Mouse (Mus musculus) kidney, postnatal 0 days (tissue): Measurements from ENCODE around the gene Baz2b. TPM values are rescaled to one million over a fixed set of nuclear protein-coding genes. Genes with fewer than 3 reads are reported as not detected.

Experiments
- ATAC-seq: fragments of 200-750 bp; cut with Nextera tagmentation; replicated peaks from 2 replicates; pipeline ENCODE4 v1.8.0; 2017; ENCODE audit warnings: low read depth, moderate number of reproducible peaks, moderate TSS enrichment, moderate library complexity; ENCODE audit not compliant: low FRiP score
- DNase-seq: peaks from one replicate; pipeline ENCODE4 v3.0.0-alpha.2; 2016; ENCODE audit warnings: low spot score
- H3K27ac ChIP-seq: fragments of 300-500 bp; sonication (generic); 2 replicates; pipeline ENCODE4 v1.5.1; 2014; ENCODE audit warnings: mild to moderate bottlenecking
- H3K27me3 ChIP-seq: fragments of 300-500 bp; sonication (generic); 2 replicates; pipeline ENCODE4 v1.6.1; 2014; ENCODE audit warnings: low read length, mixed read lengths; ENCODE audit not compliant: insufficient read depth
- H3K36me3 ChIP-seq: fragments of 300-500 bp; sonication (generic); 2 replicates; pipeline ENCODE4 v1.6.1; 2014; ENCODE audit warnings: low read length, mixed read lengths; ENCODE audit not compliant: insufficient read depth
- H3K4me1 ChIP-seq: fragments of 300-500 bp; sonication (generic); replicated peaks from 2 replicates; pipeline ENCODE4 v1.6.1; 2014; ENCODE audit warnings: antibody characterized with exemption, low read length, mixed read lengths; ENCODE audit not compliant: insufficient read depth
- H3K4me2 ChIP-seq: fragments of 300-500 bp; sonication (generic); 2 replicates; pipeline ENCODE4 v1.6.1; 2014; ENCODE audit warnings: mild to moderate bottlenecking, low read length, moderate library complexity, mixed read lengths
- H3K4me3 ChIP-seq: fragments of 300-500 bp; sonication (generic); replicated peaks from 2 replicates; pipeline ENCODE4 v1.5.1; 2014; ENCODE audit warnings: low read depth, low read length
- H3K9ac ChIP-seq: fragments of 300-500 bp; sonication (generic); 2 replicates; pipeline ENCODE4 v1.6.1; 2014; ENCODE audit warnings: low read depth, low read length
- H3K9me3 ChIP-seq: fragments of 300-500 bp; sonication (generic); replicated peaks from 2 replicates; pipeline ENCODE4 v1.6.1; 2016; ENCODE audit warnings: low read length, inconsistent platforms, mixed read lengths
- CTCF ChIP-seq: IDR thresholded peaks from 2 replicates; pipeline ENCODE4 v1.5.1; 2016; ENCODE audit warnings: antibody characterized with exemption, low read depth, mild to moderate bottlenecking, moderate library complexity
- WGBS: fragments of 180-500 bp; shearing (Covaris S2); extraction: QIAGEN DNeasy Blood & Tissue Kit; methylation state at CpG from one replicate; pipeline ENCODE4 v1.1.7; 2014; 5-methylcytosine and 5-hydroxymethylcytosine counted together
- polyA plus RNA-seq: library from polyadenylated mRNA; unstranded; fragments of >200 nt; fragmentation: Nextera tagmentation; extraction: Ambion mirVana; gene quantifications from 2 replicates; pipeline ENCODE4 v1.2.1, GENCODE M21; 2015

Gene Baz2b
- polyA plus RNA-seq, 1 experiment from 2014 or later = 51.7 TPM

GRCm38 (mm10) chr2:60049889-60050288 is 159.8 kb downstream of the Baz2b start:
- DNase-seq (no peak), ATAC-seq (no peak)
- Histone ChIP-seq H3K9me3 (no peaks in the 10 kb centered on the region), H3K27ac (no peak overlapping the region), H3K27me3 (no peaks in the 10 kb centered on the region), H3K4me1 (no peaks in the 10 kb centered on the region), H3K9ac (no peak overlapping the region), H3K36me3 (no peaks in the 10 kb centered on the region), H3K4me3 (no peak overlapping the region), H3K4me2 (no peak overlapping the region)
- 81% methylated on average over 4 of the region's 4 CpGs for WGBS
- no peak for TF ChIP-seq CTCF

- no peaks in the 10 kb centered on the region for H3K4me1 ChIP-seq
- H3K9ac ChIP-seq = no peak overlapping the region
- H3K36me3 ChIP-seq = no peaks in the 10 kb centered on the region
- no peaks in the 10 kb centered on the region for H3K9me3 ChIP-seq
- no peak overlapping the region for H3K4me2 ChIP-seq
- TF ChIP-seq CTCF = no peak
- no peak for DNase-seq
- H3K27ac ChIP-seq = no peak overlapping the region
- H3K4me3 ChIP-seq = no peak overlapping the region
- WGBS = 92% methylated on average over 9 of the region's 9 CpGs
- ATAC-seq = no peak
- H3K27me3 ChIP-seq = no peaks in the 10 kb centered on the region
These were observed 160.3 kb downstream of the Baz2b start for GRCm38 (mm10) chr2:60049351-60049750.

GRCm38 (mm10) chr2:60045995-60046394 is 163.6 kb downstream of the Baz2b start:
- Histone ChIP-seq H3K9ac (no peak overlapping the region), H3K4me3 (no peak overlapping the region), H3K27ac (no peak overlapping the region), H3K4me2 (no peak overlapping the region), H3K36me3 (no peaks in the 10 kb centered on the region), H3K9me3 (no peaks in the 10 kb centered on the region), H3K4me1 (no peaks in the 10 kb centered on the region), H3K27me3 (no peaks in the 10 kb centered on the region)
- 34% methylated on average over 1 of the region's 1 CpGs for WGBS
- DNase-seq = no peak
- no peak for TF ChIP-seq CTCF
- no peak for ATAC-seq

- H3K9ac ChIP-seq = no peak overlapping the region
- TF ChIP-seq CTCF = peak; percentile 45
- no peak overlapping the region for H3K4me3 ChIP-seq
- H3K27me3 ChIP-seq = no peaks in the 10 kb centered on the region
- H3K4me2 ChIP-seq = no peak overlapping the region
- ATAC-seq (no peak), DNase-seq (no peak)
- H3K36me3 ChIP-seq = no peaks in the 10 kb centered on the region
- H3K9me3 ChIP-seq = no peaks in the 10 kb centered on the region
- no peaks in the 10 kb centered on the region for H3K4me1 ChIP-seq
- no peak overlapping the region for H3K27ac ChIP-seq
These were observed 164.7 kb downstream of the Baz2b start for GRCm38 (mm10) chr2:60044988-60045387.

GRCm38 (mm10) chr2:60044540-60044939 is 165.1 kb downstream of the Baz2b start:
- no peak for ATAC-seq
- Histone ChIP-seq H3K9me3 (no peaks in the 10 kb centered on the region), H3K4me2 (no peak overlapping the region), H3K9ac (no peak overlapping the region), H3K27me3 (no peaks in the 10 kb centered on the region), H3K36me3 (no peaks in the 10 kb centered on the region), H3K4me1 (no peaks in the 10 kb centered on the region), H3K4me3 (no peak overlapping the region), H3K27ac (no peak overlapping the region)
- TF ChIP-seq CTCF = no peak; the same call in 1 of the 2 replicates
- 83% methylated on average over 2 of the region's 2 CpGs for WGBS
- DNase-seq = no peak

- TF ChIP-seq CTCF = no peak
- Histone ChIP-seq H3K9ac (no peak overlapping the region), H3K4me1 (no peaks in the 10 kb centered on the region), H3K9me3 (no peaks in the 10 kb centered on the region), H3K27me3 (no peaks in the 10 kb centered on the region), H3K4me3 (no peak overlapping the region), H3K36me3 (no peaks in the 10 kb centered on the region), H3K27ac (no peak overlapping the region), H3K4me2 (no peak overlapping the region)
- no peak for DNase-seq
- no peak for ATAC-seq
- 61% methylated on average over 12 of the region's 12 CpGs for WGBS
These were observed 166.9 kb downstream of the Baz2b start for GRCm38 (mm10) chr2:60042699-60043098.

- H3K9me3 ChIP-seq = no peaks in the 10 kb centered on the region
- no peak for TF ChIP-seq CTCF
- 88% methylated on average over 4 of the region's 4 CpGs for whole genome bisulfite sequencing
- H3K27ac ChIP-seq = no peak overlapping the region
- DNase-seq (no peak), ATAC-seq (no peak)
- H3K4me1 ChIP-seq = no peaks in the 10 kb centered on the region
- no peak overlapping the region for H3K4me2 ChIP-seq
- H3K4me3 ChIP-seq = no peak overlapping the region
- no peaks in the 10 kb centered on the region for H3K27me3 ChIP-seq
- H3K36me3 ChIP-seq = no peaks in the 10 kb centered on the region
- H3K9ac ChIP-seq = no peak overlapping the region
These were observed 168.0 kb downstream of the Baz2b start for GRCm38 (mm10) chr2:60041485-60042274.
